Mouse (Mus musculus) gastrocnemius, adult 8-10 months (tissue): ENCODE measurements around the gene Olfm4. TPM values are rescaled to one million over a fixed set of nuclear protein-coding genes. Genes with fewer than 3 reads are reported as not detected.

ENCODE experiments used
- DNase-seq, 2 experiments: peaks; one replicate each; pipeline ENCODE4 v3.0.0; 2022; ENCODE audit warnings: low spot score in 2 of 2
- total RNA-seq, 4 experiments: library from RNA; stranded (reverse); gene quantifications; 2 replicates each; pipeline ENCODE4 v1.2.4; 2022

Olfm4 gene
- total RNA-seq, 4 experiments from 2014 or later: not detected

DNA sequence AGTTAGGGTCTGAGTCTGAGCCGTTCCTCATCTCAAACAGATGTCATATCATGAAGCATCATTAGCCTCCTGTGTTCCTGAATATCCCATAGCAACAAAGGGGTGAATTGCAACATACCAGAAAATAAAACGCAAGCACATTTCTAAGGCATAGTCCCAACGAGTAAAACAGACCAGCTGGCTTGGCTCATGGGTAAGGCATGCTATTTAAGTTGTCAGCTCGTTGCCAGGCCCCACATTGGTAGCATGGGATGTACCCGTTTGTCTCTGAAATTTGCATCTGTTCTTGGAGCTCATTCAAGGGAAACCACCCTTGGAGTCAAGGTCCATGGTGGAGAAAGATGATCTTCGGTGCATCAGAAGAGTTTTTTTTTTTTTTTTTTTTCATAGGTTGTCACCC is 42.2 kb downstream of the Olfm4 start:
- DNase-seq: no peak

DNA sequence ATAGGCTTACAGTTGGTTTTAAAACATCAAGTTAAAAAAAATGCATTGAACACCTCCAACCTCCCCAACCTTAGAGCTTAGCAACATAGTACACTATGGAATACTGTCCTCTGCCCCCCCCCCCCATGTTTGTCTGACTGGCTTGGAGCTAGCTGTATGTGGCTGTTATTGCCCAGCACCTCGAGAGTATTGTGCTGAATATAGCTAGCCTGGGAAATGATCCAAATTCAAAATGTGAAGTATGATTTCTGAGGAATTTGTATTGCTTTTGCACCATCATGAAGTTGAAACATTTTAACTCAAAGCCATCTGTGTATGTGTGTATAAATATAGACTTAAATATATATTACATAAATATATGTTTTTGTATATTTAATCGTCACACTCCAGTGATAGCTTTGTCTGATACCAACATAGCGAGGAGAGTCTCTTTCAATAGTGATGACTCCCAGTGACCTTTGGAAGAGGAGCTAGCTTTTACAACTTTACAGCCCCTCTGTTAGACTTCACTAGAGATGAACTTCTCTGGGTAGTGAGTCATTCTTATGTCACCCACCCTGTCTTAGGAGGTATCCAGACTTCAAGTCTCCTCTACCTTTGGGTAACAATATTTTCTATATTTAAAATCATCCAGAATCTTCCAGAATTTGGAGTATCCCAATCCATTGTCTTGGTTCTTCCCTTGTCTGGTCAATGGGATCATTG is 45.6 kb downstream of the Olfm4 start:
- no peak for DNase-seq

DNA sequence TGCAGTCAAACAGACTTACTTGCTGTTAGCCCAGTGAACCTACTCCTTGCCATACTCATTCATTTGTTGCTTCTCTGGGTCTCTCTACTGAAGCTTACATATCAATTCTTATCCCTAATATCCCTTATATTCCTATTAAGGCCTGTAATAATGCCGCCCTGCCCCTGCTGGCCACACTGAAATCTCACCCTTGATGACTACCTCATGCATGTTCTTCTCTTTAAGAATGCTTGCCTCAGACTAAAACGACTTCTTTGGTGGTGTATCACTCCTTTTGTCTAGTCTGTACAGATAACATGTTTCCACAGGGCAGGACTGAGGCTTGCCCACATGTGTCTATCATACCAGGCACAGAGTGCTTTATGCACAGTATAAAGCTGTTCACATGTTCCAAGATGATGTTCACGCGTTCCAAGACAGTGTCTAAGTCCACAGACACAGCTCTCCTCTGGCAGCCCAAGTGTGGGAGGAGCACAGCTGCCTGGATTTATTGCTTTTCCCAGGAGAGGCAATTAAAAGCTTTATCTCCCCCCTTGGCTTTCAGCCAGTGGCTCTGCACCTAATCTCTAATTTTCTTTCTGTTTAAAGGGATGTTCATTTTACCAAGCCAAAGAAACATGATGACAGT is 55.9 kb downstream of the Olfm4 start:
- DNase-seq: no peak

DNA sequence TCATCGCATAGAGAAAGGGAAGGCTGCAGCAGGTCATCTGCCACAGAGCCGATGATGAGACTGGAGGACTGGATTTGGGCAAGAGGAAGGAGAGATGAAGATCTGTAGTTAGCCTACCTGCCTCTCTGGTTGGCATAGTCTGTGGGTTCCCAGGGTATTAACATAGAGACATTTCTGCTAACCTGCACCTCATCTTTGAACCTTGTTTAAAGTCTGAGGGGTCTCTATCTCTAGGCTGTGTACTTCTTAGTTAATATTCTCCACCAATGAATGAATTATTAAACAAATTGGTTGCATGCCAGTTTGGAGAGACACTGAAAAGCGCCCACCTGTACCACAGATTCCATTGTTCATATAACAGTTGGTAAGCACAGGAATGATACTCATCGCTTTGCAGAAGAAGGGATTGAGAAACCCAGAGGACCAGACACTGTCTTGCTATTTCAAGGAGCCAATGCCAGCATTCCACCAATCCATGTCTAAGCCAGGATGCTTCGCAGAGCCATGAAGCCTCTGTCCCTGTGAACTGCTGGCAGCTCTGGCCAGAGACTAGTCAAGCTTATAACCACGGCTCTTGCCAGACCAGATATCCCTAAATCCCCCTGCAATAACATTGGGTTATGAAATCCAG is 62.3 kb downstream of the Olfm4 start:
- DNase-seq: no peak

DNA sequence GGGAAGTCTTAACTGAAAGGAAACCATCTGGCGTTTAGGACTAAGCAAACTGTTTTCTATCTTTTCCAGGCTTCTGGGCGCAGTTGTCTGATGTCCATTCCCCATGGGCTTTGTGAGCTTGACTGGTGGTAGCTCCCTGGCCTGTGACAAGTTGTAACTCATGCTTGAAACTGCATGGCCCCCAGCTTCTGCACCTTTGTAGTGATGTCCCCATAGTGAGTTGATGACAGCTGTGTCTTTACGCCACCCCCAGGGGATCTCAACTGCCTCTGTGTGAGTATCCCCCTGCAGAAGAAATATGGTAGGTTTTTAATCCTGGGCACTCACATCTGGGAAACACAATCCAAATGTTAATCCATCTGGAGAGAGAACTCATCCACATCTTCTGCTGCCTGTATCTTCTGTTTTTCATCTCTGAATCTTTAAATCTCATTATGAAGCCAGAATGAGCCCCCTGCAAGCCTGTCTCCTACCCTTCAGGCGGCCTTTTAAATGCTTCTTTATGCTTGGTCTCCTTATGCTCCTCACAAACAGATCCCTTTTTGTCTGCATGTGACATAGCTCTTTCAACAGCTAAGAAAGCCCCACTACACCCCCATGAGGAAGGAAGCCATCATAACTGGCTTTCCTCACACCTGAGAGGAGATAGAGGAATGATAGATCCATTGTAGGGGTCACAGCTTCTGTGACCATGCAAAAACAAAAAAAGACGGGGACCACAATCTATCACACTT is 63.7 kb downstream of the Olfm4 start:
- DNase-seq: no peak

DNA sequence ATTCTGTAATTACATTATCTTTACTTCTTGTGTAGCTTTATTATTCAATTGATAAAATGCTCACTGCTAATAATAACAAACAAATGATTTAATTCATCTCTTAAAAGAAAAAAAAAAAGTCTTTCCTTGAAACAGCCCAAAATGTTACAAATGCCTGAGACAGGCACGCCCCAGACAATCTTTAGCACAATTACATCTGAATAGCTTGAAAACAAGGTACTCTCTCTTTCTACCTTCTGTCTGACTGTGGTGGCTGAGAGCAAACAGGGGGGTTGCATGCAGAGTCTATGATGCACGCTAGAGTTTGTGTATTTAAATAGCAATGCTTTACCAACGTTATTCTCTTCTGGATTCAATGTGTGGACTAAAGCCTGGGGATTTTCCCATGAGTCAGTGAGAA is 71.8 kb downstream of the Olfm4 start:
- DNase-seq: no peak

DNA sequence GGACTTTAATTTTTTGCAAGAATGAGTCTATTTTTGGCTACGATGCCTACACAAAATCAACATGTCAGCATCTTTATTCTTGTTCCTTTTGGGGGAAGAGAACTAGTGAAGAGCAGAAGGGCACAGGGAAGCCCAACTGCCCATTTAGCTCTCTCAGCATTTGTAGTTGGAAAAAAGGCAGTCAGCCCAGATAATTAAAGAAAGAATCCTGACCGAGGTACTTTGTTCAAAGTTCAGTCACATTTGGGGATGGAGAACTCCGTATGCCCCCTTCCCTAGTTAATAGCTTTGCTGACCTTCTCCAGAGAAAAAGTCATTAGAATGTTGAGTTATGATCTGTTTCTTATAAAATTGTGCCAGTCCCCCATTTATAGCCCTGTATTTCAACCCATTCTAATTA is 77.8 kb downstream of the Olfm4 start:
- no peak for DNase-seq

DNA sequence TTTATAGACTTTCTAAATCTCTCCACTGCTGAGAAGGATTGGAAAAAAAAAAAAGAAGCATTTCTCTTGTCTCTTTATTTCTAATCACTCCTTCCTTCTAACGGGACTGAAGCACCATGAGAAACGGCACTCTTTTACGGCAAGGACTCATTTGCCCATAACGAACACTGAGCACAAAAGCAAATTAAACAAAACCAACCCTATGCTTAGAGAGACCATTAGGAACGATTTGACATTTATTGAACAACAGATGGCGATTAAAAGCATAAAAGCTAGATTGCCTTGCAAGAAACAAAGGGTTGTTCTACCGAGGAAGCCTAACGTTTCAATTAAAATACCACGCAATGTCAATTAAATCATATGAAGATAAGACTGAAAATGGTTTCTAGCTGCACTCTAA is 79.0 kb downstream of the Olfm4 start:
- DNase-seq: no peak

DNA sequence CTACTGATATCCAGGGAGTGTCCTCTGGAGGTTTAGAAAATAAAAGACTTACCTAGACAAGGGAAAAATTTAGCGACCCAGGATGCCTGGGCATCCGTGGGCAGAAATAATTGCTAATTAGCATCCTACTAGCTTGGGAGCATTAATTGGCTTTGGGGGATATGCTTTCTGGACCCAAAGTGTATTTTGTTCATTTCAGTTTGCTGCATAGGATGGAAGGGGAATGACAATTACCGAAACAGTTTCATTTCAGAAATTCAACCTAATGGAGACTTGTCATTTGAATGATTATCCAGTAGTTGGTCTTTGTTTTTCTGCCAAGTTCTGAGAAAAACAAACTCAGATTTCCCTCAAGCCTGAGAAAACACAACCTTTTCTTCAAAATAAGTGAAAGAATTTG is 86.7 kb downstream of the Olfm4 start:
- no peak for DNase-seq

Other genes starting within 250 kb of the Olfm4 start
- not detected for gene Pcdh8, start 212.8 kb upstream of the Olfm4 start, total RNA-seq